Mouse (Mus musculus) heart, postnatal 14 days (tissue): ENCODE measurements around the gene Tsr2. TPM values are rescaled to one million over a fixed set of nuclear protein-coding genes. Genes with fewer than 3 reads are reported as not detected.

Source experiments
- DNase-seq, 2 experiments: peaks; one replicate each; pipeline ENCODE4 v3.0.0; 2021 to 2022
- intact Hi-C: fragments of 180-260 bp; cut with DNase I; formaldehyde crosslinking; loops from one replicate; pipeline ENCODE4 v1.15.1; 2025
- long read RNA-seq, 2 experiments: library from polyadenylated mRNA; stranded (forward); transcript quantifications; one replicate each; pipeline ENCODE4 v2.0.0; 2021
- total RNA-seq, 2 experiments: library from RNA; stranded (reverse); gene quantifications; 2 replicates each; pipeline ENCODE4 v1.2.3; 2021

Tsr2 gene
- total RNA-seq, result 1 to 10 TPM; 8.9 TPM
- long read RNA-seq, experiment 1, partial matches to known transcripts, result 1 of 7 reads
- long read RNA-seq, experiment 1, other reads (novel, unspliced or antisense), result 1 of 7 reads
- long read RNA-seq, experiment 2, transcript Tsr2-202 (5 exons, 3,796 nt), result major isoform, 8 of 8 reads
- long read RNA-seq, experiment 2, partial matches to known transcripts, result 0 of 8 reads
- long read RNA-seq, experiment 2, other reads (novel, unspliced or antisense), result 0 of 8 reads

DNA sequence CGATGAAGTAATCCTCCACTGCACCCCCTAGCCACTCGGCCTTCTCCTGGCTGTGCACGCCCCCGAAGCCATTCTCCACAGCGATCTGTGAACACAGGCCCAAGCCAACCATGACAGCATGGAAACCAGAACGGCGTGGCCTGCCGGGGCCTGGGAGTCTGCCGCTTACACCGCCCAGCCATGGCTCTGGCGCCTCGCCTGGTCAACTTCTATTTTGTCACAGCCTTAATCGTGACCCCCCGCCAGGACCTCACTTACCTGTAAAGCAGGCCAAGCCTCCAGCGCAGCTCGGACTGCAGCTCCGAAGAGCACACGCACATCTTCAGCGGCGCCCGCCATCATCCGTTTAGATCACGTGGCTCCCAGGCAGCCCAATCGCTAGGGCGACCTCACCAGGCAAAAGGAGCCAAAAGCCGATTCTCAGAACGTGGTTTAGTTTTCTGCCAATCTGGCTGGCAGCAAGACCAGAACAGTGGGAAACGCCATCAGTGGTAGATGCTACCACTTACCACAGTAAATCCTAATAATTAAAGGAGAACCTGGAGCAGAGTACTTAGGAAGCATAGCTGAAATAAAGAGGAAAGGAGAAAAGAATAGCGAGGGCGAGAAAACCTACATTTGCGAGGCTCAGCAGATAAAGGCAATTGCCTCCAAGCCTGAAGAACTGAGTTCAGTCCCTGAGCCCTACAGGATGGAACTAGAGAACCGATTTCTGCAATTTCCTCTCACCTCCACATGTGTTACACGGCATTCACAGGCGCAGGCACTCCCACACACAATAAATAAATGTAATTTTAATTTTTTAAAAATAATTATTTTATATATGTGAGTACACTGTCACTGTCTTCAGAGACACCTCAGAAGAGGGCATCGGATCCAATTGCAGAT lies at the start of gene Tsr2:
Gene Tsr2, minus strand, starts transcription at position 373 of the 888 bp plus-strand sequence.
- intact Hi-C loops, result loop anchor here (2.0 to 5.0 kb wide), 3 partner anchors 49 to 134 kb away; partner anchors contain the start of genes Fgd1 and Gnl3l
- DNase-seq, result peak; percentile 54 to 70

DNA sequence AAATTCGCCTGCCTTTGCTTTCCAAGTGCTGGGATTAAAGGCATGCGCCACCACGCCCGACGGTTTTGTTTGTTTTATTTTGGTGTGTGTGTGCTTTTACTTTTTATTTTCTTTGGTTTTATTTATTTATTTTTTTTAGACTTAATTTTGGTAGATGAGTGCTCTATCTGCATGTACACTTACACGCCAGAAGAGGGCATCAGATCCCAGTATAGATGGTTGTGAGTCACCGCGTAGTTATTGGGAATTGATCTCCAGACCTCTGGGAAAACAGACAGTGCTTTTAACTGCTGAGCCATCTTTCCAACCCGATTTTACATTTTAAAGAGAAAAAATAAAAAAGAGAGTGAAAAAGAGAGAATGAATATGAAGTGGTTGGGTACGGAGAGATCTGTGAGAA lies 36.4 kb upstream of the Tsr2 start:
- peak in 1 of 2 experiments; percentile 2 for DNase-seq
- intact Hi-C loops, result loop anchor here (10.0 kb wide), 1 partner anchor 212 kb away; the partner anchor contains the start of gene Fam120c

DNA sequence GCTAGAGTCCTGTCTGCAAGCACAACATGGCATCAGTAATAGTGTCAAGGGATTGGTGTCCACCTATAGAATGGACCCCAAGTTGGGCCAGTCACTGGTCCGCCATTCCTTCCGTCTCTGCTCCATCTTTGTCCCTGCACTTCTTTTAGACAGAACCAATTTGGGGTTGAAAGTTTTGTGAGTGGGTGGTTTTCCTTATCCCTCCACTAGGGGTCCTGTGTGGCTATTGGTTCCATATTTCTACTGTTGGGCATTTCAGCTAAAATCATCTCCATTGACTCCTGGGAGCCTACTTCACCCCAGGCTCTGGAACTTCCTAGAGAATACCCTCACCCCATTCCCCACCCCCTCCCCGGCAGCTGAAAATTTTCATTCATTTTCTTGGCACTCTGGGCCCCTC lies 34.1 kb upstream of the Tsr2 start:
- DNase-seq, result no peak
- intact Hi-C loops, result loop anchor here (10.0 kb wide), 1 partner anchor 214 kb away; the partner anchor contains the start of gene Fam120c

DNA sequence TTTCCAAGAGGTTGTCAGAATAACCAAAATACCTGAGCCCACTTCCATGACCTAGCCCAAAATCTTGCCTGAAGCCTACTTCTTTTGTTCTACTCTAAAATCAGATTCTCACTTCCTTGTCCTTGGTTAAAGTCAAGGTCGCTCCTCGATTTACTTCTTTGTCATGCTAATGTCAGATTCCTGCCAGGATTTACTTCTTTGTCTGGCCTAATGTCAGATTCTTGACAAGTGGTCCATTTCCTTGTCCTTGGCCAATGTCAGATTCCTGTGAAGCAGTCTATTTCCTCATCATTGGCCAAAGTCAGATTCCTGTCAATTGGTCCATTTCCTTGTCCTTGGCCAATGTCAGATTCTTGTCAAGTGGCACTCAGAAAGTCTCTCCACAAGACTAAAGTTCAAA lies 27.6 kb upstream of the Tsr2 start:
- no peak for DNase-seq
- intact Hi-C loops, result no loop called here

DNA sequence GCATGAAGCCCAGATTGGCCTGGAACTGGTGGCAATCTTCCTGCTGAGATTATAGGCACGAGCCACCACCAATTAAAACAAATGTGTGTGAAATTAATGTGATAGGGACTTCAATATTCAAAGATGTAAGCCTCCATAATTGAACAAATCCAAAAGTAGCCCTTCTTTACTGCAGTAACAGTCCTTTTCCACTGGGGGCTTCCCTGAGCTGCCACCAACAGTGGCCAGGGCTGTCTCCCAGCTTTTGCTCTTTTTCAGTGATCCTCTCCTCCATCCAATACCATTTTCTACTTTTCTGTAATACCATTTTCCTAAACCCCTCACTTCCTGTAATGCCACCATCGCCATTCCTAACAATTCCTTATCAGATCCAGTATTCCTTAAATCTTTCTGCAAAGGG lies 21.1 kb upstream of the Tsr2 start:
- intact Hi-C loops, result loop anchor here (1.0 to 10.0 kb wide), 4 partner anchors 161 to 633 kb away; no protein-coding TSS in a partner anchor
- DNase-seq, result peak in 1 of 2 experiments; percentile 22

DNA sequence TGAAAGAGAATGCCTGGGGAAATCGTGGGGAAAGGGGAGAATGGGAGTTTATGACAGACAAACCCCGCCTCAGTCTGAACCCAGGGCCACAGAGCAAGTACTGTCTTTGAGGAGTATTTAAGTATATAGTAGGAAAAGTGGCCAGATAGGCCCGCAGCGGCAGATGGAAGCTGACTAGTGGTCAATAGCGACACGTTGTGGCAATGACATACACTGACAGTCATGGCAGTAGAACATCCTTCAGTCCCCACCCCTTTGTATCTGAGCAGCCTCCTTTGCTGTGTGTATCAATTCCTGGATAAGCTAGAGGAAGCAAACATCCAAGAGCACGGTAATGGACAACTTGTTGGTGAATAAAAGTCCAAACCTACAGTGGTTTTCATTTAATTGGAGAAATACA lies 20.5 kb upstream of the Tsr2 start:
- intact Hi-C loops, result loop anchor here (1.0 to 10.0 kb wide), 4 partner anchors 160 to 632 kb away; no protein-coding TSS in a partner anchor
- peak; percentile 16 to 46 for DNase-seq

DNA sequence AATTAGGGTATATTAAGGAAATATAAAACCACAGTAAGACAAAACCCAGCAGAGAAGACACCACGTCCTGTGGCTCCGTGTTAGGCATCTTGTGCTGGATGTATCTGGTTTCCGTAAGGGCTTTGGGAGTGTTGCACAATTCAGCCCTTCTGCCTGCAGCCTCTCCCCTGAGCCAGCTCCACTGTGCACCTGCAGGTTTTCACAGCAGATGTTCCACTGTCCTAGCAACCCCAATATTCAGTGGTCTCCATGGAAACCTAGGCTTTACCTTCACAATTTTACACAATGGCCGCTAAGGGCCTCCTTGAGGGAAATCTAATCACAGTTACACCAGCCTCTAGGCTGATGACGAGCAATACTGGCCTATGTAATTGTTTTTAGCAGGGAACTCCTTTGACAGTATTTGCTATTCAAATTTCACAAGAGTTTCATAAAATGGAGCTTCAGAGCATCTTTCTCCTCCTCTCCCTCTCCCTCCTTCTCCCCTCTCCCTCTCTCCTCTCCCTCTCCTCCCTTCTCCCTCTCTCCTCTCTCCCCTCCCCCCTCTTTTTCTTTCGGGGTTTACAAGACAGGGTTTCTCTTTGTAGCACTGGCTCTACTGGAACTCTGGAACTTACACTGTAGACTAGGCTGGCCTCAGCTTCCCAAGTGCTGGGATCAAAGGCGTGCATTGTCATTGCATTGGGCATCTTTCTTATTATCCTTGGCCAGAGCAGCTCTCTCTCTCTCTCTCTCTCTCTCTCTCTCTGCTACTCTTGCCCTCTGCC lies 11.1 kb upstream of the Tsr2 start:
- intact Hi-C loops, result no loop called here
- no peak for DNase-seq

DNA sequence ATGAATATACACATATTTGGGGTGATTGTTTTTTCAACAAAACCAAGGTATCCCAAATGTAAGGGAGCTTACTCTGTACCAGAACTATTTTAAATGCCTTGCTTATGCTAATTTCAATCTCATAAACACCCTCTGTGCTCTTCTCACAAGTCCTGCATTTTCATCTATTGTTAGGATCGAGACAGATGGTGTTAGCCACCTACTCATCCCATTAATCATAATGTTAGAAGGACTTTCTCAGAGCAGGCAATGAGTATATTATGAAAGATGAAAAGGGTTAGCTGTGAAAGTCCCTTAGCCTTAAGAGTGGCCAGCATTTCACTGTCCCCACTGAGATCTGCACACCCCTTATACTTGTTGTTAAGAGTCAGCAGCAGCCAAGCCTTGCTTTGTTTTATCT lies 8.9 kb downstream of the Tsr2 start:
- intact Hi-C loops, result no loop called here
- DNase-seq, result no peak

DNA sequence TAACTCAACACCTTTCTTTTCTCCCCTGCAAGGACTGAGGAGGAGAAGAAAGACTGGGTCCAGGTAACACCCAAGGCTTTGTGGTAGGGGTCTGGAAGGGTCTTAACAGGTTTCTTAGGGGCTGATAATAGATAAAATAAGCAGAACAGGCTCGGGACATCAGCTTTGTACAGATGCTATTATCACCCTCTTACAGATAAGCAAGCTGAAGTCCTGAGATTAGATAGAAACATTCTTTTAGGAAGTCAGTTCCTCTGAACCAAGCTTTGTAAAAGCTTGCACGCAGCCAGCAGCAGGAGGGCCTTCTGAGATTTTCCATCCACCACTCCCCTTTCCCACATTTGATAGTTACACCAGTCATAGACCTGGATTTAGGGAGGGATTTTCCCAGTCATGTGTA lies 10.7 kb downstream of the Tsr2 start:
- DNase-seq, result no peak
- intact Hi-C loops, result no loop called here

DNA sequence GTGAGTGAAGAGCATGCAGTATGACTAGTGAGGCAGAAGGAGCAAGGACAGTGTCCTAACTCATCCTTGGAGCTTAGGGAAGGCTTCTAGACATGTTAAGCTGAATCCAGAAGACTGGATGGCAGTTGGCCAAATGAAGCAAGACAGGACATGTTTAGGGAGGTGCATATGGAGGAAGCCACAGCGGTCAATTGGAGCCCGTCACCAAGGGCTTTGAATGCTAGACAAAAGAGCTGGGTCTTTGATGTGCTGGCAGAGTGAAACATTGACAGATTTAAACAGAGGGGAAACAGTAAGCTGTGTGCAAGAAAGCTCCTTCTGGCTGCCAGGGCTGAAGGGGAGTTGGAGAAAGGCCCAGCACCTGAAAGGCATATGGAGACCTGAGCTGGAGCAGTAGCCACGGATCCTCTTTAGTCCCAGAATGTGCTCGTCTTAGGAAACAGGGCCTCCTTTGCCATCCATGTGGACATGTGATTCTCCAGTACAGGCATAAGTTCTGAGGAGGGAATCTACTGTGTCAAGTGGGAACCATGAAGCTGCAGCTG lies 19.3 kb downstream of the Tsr2 start:
- intact Hi-C loops, result no loop called here
- DNase-seq, result no peak

DNA sequence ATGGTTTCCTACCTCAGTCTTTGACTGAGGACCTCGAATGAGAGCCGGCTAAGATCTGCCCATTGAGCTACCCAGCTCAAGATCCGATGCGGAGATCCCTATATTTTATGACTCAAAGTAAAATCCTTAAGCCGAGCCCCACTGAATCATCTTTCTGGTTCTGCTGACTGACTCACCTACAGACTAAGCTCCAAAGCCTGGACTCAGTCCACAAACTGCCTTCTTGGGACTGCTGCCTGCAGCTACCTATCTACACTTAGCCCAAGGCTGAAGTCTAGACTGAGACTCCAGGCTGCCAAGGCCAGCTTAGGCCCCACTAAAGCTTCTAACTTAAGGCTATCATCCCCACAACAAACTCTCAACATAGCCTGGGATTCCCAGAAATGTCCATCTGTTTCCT lies 20.3 kb downstream of the Tsr2 start:
- intact Hi-C loops, result no loop called here
- no peak for DNase-seq

DNA sequence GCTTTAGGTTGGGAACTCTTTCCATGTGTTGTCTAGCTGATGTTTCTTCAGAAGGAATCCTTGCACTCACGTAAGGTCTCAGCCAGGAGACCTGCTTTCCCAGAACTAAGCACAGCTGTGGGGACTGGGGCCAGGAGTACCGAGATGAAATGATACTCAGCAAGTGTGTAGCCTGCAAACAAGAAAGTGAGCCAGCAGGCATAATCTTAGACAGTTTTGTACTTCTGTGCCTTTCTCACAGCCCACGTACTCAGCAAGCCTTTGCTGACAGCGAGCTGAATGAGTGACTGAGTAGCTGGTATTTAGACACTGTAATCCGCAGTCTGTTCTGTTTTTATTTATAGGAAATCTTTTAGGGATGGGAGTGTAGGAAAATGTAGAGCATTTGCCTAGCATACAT lies 28.5 kb downstream of the Tsr2 start:
- intact Hi-C loops, result no loop called here
- no peak for DNase-seq

DNA sequence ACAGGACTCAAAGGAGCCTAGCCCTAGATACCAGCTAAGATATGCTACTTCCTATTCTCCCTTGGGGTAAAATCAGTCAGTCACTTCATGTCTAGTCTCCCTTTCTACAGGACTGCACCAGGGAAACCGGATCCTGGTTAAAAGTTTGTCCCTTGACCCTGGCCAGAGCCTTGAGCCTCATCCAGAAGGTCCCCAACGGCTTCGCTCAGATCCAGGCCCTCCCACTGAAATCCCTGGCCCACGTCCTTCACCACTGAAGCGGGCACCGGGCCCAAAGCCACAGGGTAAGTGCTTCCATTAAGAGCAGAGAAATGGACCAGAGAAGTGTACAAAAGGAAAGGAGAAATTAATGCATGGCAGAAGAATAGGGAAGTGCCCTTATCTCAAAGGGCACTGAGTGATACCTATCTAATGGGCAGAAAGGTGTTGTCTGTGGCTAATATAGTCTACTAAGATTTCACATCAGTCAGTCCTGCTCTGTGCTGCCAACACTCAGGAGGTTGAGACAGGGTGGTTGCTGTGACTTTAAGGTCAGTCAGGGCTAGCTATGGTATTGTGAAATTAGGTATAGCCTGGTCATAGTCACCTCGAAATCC lies 30.2 kb downstream of the Tsr2 start:
- intact Hi-C loops, result no loop called here
- DNase-seq, result no peak

DNA sequence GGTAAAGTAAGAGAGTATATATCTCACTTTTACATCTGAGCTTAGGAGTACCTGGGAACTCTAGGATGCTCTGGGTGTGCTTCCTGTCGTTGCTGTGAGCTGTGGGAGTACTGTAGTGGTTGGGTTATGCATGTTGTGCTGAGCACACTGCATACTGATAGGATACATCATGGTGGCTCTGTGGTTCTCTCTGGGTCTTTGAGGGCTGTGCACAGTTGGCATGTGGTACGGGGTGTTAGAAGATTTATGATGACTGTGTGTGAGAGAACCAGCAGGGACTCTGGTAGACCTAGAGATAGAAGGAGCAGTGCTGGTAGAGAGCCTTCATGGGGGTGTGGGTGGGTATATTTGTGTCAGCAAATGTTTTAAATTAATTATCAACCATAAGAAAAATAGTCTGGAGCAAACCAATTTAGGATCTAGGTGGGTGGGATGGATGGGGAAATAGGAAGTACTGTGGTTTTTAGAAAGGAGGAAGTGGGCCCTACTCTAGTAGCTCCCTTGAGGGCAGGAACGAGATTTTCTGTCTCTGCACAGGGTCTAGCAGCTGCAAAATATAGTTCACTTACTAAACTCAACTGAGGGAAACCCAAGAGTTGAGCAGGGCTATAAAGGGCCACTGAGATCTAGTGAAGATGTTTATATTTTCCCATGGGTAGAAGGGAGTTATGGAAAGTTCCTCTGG lies 34.6 kb downstream of the Tsr2 start:
- no peak for DNase-seq
- intact Hi-C loops, result no loop called here

DNA sequence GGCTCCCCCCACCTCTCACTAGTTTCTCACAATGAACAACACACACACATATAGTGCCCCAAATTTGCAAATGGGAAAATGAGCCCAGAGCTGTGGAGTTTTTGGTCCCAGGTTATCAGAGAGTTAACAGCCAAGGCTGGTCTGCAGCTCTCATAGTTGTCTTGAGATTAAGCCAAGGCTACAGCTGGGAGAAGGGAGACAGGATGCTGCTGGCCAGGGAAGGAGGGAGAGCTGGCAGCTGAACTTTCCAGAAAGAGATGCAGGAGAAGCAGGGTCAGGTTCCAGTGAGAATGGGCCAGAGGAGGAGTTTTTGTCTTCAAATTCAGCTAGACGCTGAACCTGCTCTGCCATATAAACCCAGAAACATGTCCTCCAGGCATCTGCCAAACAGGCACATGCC lies 37.0 kb downstream of the Tsr2 start:
- intact Hi-C loops, result no loop called here
- peak; percentile 11 to 28 for DNase-seq

DNA sequence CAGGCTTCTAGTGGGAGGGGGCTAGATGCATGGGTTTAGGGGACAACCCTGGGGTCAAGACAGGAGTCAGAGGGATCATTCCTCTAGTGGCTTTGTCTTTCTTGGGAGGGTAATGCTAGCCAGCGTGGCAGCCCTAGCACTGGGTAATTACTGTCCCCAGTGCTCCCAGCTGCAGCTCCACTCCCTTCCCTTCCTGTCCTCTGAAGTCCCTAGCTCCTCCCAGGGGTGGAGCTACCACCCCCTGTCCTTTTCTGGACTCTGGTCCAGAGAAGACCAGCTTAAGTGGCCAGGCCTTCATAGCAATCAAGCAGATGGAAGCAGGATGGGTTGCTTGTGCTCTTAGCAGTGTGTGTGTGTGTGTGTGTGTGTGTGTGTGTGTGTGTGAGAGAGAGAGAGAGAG lies 40.8 kb downstream of the Tsr2 start:
- intact Hi-C loops, result no loop called here
- DNase-seq, result peak; percentile 42 to 55

DNA sequence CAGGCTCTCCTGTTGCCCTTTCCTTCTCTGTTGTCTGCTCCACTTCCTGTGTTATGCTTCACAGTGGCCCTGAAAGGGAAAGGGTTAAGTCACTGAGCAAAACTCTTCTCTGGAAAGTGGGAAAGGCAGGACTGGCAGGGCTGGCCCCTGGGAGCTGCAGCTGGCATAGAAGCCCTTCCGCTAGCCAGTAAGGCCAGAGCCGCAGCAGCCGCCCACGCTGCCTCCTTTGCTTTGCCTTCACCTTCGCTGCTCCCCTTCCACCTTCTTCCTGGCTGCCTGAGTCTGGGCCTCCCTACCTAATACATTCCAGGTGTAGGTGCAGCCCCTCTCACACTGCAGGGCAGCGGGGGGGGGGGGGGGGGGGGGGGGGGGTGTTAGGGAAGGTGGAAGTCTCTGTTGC lies 41.9 kb downstream of the Tsr2 start:
- intact Hi-C loops, result no loop called here
- DNase-seq, result no peak

DNA sequence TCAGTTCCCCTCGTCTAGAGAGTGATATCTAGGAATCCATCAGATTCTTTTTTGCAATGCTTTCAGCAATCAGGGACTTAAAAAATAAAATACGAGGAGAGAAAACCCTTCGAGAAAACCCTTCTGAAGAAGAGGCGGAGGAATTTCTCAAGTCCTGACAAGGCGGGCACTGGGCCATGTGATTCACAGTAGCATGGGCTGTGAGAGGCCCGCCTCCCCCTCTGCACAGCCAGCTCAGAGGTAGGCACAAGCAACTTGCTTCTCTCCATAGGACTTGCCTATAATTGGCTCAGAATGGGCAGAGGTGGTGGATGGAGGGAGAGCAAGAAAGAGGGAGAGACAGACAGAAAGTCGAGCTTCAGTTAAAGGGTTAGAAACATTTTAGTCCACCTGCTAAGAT lies 46.0 kb downstream of the Tsr2 start:
- intact Hi-C loops, result no loop called here
- peak in 1 of 2 experiments; percentile 9 for DNase-seq

DNA sequence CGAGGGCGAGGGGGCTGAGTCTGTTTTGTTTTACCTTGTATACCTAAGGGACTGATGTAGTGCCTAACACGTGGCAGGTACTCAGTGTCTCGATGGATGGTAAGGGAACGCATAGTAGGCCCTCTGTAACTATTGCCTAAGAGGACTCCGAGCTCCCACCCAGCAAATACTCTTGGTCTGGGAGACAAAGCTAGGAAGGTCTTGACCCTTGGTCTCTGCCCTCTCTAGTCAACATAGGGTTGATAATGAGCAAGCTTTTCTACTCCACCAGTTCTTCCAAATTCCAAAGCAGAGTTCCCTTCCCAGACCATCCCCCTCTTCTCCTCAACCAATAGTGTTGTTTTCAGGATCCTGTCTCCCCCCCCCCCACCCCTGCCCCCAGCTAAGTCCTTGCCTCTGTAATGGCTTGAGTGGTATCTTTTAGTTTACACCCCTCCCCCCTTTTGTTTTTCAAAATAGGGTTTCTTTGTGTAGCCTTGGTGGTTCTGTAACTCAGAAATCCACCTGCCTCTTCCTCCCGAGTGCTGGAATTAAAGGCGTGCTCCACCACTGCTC lies 46.6 kb downstream of the Tsr2 start:
- intact Hi-C loops, result loop anchor here (5.0 kb wide), 1 partner anchor 48 kb away; the partner anchor contains the start of gene Tsr2
- no peak for DNase-seq
